Mouse (Mus musculus) CD4-positive helper T cell, adult 2 months (primary cell): ENCODE data around the gene Mrpl38.

Experiments
- DNase-seq: peaks from one replicate; pipeline ENCODE4 v3.0.0-alpha.2; 2012; ENCODE audit warnings: low read depth, missing footprints, low spot score

Mrpl38 gene

DNA sequence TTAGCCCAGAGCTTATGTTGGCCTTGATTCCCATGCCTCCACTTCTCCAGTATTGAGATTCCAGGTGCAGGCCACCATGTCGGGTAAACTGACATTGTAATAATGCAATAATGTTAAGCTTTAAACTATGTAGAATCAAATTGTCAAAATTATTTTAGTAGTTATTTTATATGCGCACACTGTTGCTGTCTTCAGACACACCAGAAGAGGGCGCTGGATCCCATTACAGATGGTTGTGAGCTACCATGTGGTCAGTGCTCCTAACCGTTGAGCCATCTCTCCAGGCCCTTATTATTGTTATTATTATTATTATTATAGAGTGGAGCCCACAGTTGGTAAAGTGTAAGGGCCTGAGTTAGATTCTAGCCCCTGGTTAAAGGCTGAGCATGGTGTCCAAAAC lies 27.6 kb downstream of the Mrpl38 start:
- no peak for DNase-seq

DNA sequence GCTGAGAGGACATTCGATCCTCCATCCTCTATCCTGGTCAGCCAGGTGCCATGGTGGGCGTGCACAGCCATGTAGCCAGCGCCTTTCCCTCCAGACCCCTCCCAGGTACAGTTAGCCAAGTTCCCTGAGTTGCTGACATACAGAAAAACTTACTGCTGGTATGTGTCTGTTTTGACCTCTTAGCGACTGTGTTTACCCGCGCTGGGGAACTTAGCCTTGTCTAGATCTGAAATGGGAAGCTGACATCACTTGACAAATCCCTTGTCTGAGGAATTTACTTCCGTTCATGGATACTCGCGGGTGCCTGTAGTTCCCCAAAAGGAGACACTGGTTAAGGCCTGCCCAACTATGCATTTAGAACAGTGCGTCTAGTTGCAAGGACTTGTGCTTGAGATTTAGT lies 28.1 kb downstream of the Mrpl38 start:
- DNase-seq: no peak

DNA sequence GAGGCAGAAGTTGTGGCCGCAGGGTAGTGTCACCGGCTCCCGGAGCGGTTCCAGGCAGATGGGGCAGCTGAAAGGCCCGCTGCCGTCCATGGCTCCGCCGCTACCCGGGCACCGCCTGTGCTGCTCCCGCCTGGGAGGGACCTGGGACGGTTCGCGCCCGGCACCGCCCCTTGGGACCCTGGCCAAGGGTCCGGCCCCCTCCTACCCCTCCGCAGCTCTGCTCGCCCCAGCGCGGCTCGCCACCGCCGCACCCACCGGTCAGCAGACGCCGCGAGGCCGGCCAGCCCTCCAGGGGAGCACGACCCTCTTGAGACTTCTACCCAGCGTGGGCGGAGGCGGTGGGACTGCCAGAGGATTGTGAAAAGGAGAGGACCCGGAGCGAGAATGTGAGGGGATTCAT lies 28.5 kb downstream of the Mrpl38 start:
- DNase-seq: no peak

DNA sequence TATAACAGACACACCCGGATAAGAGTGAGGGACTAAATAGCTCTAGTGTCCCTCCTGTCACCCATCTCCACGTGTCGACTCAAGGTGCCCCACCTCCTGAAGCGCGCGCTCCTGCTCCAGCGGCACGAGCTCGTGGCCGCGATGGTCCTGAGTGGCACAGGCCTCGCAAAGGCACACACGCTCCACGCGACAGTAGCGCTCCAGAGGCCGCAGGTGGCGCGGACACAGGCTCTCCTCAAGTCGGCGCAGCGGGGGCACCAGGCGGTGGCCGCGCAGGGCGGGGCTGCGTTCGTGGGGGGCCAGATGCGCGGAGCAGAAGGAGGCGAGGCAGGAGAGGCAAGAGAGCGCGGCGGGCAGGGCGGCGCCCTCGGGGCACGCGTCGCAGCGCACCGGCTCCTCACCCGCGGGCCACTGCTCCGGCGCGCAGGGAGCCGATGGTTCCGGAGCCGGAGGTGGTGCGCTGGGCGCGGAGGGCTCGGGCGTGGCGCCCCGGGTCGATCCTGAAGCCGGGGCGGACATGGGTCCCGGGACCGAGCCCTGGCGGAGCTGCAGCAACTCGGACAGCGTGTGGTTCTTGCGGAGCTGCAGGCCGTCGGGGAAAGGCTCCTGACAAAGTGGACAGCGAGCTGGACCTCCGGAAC lies 29.1 kb downstream of the Mrpl38 start:
- peak; percentile 31 for DNase-seq

DNA sequence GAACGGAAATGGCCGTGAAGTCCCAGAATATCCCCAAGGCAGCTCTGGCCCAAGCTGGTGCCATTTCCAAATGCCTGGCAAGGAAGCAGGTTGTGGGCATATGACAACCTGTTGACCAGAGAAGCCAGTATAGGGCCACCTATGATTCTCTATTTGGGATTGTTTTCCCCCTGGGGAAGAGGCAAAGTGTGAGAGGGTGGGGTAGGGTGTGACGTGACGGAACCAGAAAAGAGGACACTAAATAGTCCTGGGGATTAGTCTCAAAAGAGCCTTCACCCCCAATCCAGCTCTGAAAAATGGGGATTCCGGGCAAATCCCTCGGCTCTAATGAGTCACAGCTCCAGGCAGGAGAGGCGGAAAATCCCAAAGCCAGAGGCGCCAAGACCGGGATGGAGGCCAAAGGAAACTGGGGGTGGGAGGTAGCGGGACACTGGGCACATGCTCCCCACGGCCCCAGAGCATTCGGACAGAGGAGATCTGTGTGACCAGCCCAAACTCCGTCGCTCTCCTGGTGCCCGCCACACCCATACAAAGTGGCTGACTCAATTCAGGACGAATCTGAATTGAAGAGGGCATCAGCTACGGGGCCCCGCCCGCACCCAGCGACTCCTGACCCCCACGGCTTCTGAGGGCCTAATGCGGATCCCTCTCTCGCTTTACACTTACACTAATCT lies 30.1 kb downstream of the Mrpl38 start:
- DNase-seq: no peak

DNA sequence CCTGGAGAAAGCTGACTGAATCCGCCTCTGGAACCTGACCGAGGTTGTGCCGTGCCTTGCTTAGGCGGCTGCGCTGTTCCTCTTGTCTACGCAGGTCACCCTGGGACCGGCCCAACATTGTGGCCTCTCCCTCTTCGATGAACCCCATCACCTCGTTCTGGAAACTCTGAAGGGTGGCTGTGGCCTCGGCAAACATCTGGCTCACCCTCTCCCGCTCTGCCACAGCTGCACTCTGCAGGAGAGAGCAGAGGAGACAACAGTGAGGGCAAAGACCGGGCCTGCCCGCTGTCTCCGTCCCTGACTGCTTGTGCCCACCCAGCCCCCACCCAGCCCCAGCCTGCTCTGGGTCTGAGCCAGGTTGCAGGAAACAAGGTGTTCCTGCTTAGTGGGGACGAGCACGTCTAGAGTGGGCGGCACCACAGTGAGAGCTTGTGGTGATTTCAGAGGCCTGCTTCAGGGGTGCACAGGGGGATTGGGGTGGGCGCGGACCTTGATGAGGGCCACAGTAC lies 30.8 kb downstream of the Mrpl38 start:
- no peak for DNase-seq

DNA sequence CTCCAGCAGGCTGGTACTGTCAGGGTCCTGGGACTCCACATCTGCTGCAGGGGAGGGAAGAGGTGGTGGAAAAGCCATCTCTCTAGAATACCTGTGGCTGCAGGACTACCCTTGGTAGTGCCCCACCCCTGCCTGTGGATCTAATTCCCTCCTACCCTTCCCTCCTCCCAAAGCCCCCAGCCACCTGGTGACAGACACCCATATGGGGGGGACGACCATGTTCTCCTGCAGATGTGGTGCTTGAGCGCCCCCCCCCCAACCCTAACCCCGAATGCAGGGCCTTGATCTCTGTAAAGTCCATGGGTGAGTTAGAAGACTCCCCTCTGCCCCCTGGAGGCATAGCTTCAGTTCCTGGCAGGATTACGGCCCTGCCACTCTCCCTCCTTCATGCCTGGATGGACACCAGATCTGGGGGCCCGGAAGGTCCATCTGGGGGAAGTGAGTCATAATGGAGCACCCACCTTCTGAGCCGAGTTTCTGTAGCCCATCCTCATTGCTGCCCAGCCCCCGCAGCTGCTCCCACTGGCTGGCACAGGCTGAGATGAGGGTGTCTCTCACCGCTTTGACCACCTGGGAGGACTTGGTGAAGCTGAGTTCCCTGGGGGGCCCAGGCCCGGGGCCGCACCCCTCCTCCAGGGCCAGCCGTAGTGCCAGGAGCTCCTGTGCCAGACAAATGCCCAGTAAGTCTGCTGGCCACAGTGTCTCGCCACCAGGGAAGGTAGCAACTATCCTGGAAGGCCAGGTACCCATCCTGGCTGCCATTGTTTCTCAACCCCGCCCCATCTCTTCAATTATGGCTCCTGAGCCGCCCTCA lies 31.5 kb downstream of the Mrpl38 start:
- no peak for DNase-seq

DNA sequence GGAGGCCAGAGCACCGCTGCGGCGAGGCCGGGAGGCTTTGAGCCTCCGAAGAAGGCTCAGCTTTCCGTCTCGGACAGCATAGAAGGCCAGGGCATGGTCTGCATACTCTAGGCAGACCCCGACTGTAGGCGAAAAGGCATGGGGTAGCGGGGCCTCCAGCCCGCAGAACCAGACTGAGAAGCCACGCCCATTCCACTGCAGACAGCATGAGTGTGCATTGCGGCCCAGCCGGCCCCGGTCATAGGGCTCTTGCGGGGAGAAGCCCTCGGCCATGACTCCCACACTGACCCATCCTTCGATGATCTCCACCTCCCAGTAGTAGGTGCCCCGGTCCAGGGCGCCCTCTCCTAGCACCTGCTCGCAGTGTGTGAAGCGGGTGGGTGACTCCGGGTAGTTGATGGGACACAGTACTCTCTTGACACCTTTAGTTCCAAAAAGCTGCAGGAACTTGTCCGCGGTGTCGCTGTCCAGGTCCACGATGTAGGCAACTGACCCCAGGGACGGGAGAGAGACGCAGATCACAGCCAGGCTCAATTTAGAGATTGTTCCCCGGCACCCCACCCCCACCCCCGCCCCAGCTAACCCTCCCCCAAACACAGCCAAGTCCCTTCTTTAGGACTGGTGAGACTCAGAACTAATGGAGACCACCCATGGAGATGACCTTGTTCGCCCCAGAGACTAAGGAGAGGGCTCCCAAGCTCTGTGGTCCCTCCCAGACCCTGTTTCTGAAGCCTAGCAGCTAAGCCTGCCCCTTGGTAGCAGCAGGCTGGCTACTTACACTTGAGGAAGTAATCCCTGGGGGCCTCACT lies 32.3 kb downstream of the Mrpl38 start:
- DNase-seq: no peak

DNA sequence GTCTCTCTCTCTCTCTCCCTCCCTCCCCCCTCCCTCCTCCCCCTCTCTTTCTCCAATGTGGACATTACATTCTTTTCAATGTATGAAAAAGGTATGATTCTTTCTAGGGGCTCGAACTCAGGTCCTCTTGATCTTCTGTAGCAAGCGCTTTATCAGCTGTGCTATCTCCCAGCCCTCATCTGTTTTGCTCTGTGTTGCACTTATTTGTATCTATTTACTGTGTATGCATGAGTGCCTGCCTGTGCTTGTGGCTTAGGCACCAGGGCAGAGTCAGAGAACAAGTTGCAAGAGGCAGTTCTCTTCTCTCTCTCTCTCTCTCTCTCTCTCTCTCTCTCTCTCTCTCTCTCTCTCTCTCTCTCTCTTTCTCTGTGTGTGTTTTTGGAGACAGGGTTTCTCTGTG lies 33.6 kb downstream of the Mrpl38 start:
- DNase-seq: no peak

DNA sequence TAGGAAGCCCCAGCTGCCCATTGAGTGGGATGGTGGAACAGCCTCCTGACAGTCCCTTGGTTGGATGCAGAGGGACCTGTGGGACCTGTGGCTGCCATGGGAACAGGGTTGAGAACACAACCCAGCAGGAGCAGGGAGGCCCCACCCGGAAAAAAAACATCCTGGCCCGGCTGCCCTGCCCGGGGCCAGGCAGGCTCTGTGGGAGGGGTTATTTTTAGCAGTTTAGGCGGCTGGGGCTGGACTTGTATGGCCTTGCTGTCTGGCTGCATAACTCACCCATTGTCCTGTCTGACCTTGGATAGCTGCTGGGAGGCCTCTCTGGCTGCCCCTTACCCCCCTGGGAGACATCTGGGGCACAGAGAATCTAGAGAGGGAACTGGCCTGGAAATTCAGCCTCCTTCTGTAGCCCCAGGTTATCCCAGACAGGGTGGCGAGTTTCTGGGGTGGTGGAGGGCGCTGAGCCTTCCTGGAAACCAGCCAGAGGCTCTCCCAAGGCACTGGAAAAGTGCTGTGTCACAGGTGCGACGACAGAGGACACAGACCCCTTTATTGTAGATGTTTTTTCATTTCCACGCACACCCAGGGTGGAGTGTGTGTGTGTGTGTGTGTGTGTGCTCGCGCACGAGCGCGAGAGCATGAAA lies 34.5 kb downstream of the Mrpl38 start:
- no peak for DNase-seq

DNA sequence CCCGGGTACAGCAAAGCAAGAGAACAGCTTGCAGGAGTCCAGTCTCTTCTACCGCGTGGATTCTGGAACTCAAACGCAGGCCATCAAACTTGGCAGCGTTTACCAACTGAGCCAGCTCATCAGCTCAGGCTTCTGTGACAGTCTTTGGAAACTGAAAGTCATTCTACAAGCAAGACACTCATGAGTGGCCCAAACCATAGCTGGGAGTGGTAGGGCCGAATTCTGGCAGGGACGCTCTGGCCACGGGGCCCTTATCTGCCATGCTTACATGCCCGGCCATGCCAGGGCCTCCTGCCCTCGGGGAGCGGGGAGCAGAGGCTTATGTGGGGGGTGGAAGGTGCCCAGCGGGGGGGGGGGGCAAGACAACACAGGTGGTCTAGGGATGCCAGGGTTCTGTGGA lies 35.1 kb downstream of the Mrpl38 start:
- DNase-seq: no peak

DNA sequence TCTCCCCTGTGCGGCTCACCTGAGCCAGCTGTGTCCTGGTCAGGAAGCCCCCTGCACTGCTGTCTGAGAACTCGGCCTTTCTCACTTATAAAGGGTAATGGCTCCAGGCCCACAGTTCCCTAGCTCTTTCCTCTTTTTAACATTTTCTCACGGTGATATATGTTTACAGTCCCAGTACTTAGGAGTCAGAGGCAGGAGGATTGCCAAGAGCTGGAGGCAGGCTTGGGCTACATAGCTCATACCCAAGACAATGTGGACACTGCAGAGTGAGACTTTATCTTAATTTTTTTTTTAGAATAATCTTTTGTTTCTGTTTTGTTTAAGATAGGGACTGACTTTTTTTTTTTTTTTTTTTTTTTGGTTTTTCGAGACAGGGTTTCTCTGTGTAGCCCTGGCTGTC lies 36.2 kb downstream of the Mrpl38 start:
- DNase-seq: no peak

DNA sequence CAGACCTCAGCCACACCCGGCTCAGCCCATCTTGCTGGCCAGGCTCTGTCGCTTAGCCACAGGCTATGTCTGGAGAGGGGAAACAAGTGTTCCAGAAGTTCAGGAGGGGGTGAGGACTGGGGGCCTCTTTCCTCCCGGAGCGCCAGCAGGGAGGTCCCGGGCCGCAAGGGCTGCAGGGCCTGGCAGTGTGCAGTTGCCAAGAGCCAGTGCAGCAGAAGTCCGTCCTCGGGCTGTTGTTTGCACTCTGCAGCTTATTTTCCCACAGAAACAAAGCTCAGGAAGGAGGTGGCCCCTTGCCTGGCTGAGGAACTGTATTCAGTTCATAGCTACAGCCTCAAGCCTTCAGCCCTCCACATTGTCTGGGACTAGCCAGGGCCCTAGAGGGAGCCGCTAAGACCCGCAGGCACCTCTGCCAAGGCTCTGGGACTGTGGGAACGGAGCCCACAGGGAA lies 36.7 kb downstream of the Mrpl38 start:
- DNase-seq: no peak

DNA sequence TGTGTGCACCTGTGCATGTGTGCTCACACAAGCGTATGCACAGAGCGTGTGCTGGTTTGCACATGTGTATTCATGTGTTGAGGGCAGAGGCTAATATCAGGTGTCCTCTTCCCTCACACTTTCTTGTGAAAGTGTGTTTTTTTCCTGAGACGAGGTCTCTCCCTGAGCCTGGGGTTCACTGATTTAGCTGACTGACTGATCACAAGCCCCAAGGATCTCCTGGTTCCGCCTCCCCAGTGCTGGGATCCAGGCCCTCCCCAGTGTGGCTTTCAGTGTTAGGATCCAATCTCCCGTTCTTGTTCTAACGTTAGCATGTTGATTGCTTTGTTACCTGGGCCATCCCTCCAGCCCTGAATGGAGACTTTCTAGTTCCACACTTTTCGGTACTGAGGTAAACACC lies 37.8 kb downstream of the Mrpl38 start:
- no peak for DNase-seq

DNA sequence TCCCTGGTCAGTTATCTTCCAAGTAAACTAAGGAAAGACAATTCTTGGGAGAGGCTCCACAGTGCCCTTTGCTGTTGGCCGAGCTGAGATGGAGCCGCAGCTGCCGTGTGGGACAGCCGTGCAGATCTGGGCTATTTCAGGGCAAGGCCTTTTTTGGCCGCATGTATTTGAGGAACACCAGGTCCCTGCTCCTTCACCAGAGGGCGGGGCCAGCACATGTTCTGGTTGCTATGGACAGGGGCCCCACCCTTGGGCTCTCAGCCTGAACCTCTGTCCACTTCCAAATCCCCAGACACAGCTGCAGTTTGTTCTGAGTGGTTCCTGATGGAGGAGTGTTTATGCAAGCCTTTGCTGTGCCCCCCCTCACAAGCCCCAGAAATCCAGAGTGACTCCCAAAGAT lies 38.3 kb downstream of the Mrpl38 start:
- DNase-seq: no peak

DNA sequence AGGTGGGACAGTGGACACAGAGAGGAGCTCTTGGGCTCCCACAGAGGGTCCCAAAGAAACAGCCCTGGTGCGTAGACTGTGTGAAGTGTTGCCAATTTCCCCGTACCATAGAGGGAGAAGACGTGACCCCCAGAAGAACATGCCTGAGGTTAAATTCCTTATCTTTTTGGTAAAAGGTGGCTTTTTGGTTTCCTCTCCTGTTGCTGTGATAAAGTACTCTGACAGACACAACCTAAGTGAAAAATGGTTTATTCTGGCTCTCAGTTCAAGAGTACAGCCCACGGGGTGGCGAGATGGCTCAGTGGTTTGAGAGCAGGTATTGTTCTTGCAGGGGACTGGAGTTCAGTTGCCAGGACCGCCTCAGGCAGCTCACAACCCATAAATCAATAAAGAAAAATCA lies 39.2 kb downstream of the Mrpl38 start:
- DNase-seq: no peak

DNA sequence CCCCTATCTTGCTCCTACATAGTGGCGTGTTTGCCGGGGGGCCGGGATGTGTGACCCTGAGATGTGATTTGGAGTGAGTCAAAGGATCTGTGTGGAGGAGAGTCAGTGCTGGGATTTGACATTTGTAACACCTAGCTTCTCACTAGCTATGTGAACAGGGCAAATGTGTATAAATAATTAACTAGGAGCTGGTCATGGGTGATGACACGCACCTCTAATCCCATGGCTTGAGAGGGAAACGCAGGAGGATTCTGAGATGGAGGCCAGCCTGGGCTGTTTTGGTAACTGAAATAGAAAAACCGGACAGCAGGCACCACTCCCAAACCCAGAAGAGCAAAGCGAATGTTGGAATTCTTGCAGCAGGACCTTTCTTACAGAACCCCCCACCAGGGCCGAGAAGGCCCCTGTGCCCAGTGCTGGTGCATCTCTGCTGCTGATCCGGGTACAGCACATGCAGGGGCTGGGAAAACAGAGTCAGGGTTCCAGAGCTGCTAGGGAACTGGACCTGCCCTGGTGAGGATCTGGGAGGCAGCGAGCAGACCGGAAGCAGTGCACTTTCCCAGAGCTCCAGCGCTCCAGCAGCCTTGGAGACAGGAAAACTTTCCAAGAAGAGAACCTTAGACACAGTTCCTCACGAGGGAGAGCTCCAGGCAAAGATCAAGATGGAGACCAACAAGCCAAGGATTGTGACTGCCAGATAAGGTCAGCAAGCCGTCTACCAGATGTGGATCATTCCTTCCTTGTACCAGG lies 39.8 kb downstream of the Mrpl38 start:
- DNase-seq: no peak

DNA sequence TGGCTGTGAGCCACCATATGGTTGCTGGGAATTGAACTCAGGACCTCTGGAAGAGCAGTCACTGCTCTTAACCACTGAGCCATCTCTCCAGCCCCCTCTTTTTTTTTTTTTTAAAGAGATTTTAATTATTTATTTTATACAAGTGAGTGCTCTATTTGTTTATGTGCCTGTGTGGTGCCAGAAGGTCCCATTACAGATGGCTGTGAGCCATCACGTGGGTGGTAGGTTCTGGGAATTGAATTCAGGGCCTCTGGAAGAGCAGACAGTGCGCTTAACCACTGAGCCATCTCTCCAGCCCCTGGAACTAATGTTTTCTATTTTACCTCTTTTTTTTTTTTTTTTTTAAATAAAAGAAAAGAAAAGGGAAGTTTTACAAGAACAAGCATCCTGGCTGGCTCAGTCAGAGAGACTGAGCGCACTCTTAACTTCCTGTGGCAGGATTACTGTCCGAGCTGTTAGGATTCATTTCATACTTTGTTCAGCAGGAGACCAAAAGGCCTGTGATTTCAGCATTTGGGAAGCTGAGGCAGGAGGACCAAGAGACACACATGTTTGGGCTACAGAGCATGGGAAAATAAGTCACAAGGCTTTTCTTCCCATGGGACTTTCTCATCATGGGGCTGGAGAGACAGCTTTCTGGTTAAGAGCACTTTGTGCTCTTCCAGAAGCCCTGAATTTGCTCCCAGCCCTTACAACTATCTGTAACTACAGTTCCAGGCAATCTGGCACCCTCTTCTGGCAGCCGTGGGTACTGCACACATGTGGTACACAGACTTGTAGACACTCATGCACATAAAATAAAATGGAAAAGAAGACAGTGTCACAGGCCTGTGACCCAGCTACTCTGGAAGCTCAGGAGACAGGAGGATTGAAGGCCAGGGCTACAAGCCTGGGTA lies 42.2 kb downstream of the Mrpl38 start:
- peak; percentile 48 for DNase-seq

DNA sequence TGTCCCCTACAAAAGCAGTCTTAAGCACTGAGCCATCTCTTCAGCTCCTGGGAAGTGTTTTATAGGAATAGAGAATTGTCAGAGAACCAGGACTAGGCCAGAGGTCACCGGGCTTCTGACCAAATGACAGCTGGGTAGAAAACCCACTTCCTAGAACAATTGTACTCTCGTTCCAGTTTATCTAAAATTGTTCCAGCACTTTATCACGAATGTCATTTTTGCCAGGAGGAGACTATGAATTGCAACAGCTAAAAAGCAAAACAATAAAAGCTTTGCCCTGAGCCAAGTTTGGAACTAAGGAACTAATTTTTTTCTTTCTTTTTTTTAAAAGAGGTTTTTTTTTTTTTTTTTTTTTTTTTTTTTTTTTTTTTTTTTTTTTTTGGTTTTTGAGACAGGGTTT lies 43.1 kb downstream of the Mrpl38 start:
- DNase-seq: no peak
